Mouse (Mus musculus) small intestine, adult 2 months (tissue): ENCODE data around the gene Kctd2.

Source experiments
- CTCF ChIP-seq: fragments of 200-500 bp; IDR thresholded peaks from 2 replicates; pipeline ENCODE4 v1.5.1; 2012; ENCODE audit warnings: low read depth, mild to moderate bottlenecking, control low read depth, inconsistent platforms, low read length, moderate library complexity, mixed read lengths; ENCODE audit not compliant: insufficient replicate concordance, insufficient read length; ENCODE audit errors: extremely low read depth
- POLR2A ChIP-seq: fragments of 200-500 bp; IDR thresholded peaks from 2 replicates; pipeline ENCODE4 v1.6.1; 2012; ENCODE audit warnings: low read depth, mild to moderate bottlenecking, control low read depth, inconsistent platforms, low read length, moderate library complexity

- no peak for TF ChIP-seq POLR2A
- no peak for TF ChIP-seq CTCF
Measured at GRCm38 (mm10) chr11:115405723-115406122, 14.2 kb upstream of the Kctd2 start.
